Mouse (Mus musculus) heart, postnatal 10 days (tissue): ENCODE data around the gene Birc3. TPM values are rescaled to one million over a fixed set of nuclear protein-coding genes. Genes with fewer than 3 reads are reported as not detected.
A peak's percentile ranks its signal among the peaks of the same experiment; 100 is the strongest.
"Not testable (repeated sequence)": the region's sequence is repeated elsewhere in the genome, so short reads cannot be mapped to it uniquely, and the experiment has no call there.

Experiments
- DNase-seq, 2 experiments: peaks; one replicate each; pipeline ENCODE4 v3.0.0; 2021
- intact Hi-C: fragments of 180-260 bp; cut with DNase I; formaldehyde crosslinking; loops from one replicate; pipeline ENCODE4 v1.15.1; 2025
- total RNA-seq, 2 experiments: library from RNA; stranded (reverse); gene quantifications; 2 replicates each; pipeline ENCODE4 v1.2.3; 2021

Gene Birc3
- 10 to 100 TPM in 1 of 2 experiments, 1 to 10 TPM in 1; 8.5 to 12.0 TPM for total RNA-seq

GRCm38 (mm10) chr9:7872775-7873439, at the start of gene Birc3:
Birc3 (minus strand) TSS chr9:7873186.
- peak; percentile 77 to 82 for DNase-seq
- intact Hi-C loops, result loop anchor here (2.0 kb wide), 1 partner anchor 36 kb away; the partner anchor contains the start of gene Birc2

- DNase-seq, result no peak
- intact Hi-C loops, result loop anchor here (5.0 kb wide), 1 partner anchor 87 kb away; the partner anchor contains the start of gene Yap1
Observed at GRCm38 (mm10) chr9:7914925-7915324, 41.9 kb upstream of the Birc3 start.

GRCm38 (mm10) chr9:7914487-7914886, 41.5 kb upstream of the Birc3 start:
- intact Hi-C loops, result loop anchor here (5.0 kb wide), 1 partner anchor 88 kb away; the partner anchor contains the start of gene Yap1
- DNase-seq, result peak; percentile 56 to 58

- DNase-seq, result peak; percentile 8 to 21
- intact Hi-C loops, result loop anchor here (5.0 kb wide), 1 partner anchor 88 kb away; the partner anchor contains the start of gene Yap1
Observed at GRCm38 (mm10) chr9:7913953-7914352, 41.0 kb upstream of the Birc3 start.

GRCm38 (mm10) chr9:7907351-7907985, 34.5 kb upstream of the Birc3 start:
- DNase-seq, result no peak
- intact Hi-C loops, result loop anchor here (10.0 kb wide), 1 partner anchor 167 kb away; no protein-coding TSS in a partner anchor

- no peak for DNase-seq
- intact Hi-C loops, result loop anchor here (10.0 kb wide), 1 partner anchor 168 kb away; no protein-coding TSS in a partner anchor
Observed at GRCm38 (mm10) chr9:7906564-7906963, 33.6 kb upstream of the Birc3 start.

GRCm38 (mm10) chr9:7903825-7904224, 30.8 kb upstream of the Birc3 start:
- intact Hi-C loops, result loop anchor here (10.0 kb wide), 1 partner anchor 171 kb away; no protein-coding TSS in a partner anchor

GRCm38 (mm10) chr9:7903262-7903661, 30.3 kb upstream of the Birc3 start:
- no peak for DNase-seq
- intact Hi-C loops, result loop anchor here (10.0 kb wide), 1 partner anchor 172 kb away; no protein-coding TSS in a partner anchor

More at GRCm38 (mm10) chr9:7903825-7904224, 30.8 kb upstream of the Birc3 start:
- no peak for DNase-seq

- DNase-seq, result no peak
- intact Hi-C loops, result loop anchor here (10.0 kb wide), 1 partner anchor 172 kb away; no protein-coding TSS in a partner anchor
Observed at GRCm38 (mm10) chr9:7902311-7902710, 29.3 kb upstream of the Birc3 start.

GRCm38 (mm10) chr9:7900965-7901364, 28.0 kb upstream of the Birc3 start:
- no peak for DNase-seq
- intact Hi-C loops, result loop anchor here (10.0 kb wide), 1 partner anchor 174 kb away; no protein-coding TSS in a partner anchor

GRCm38 (mm10) chr9:7897502-7897901, 24.5 kb upstream of the Birc3 start:
- intact Hi-C loops, result loop anchor here (1.0 kb wide), 2 partner anchors 183 to 294 kb away; no protein-coding TSS in a partner anchor

GRCm38 (mm10) chr9:7891796-7892195, 18.8 kb upstream of the Birc3 start:
- DNase-seq, intact Hi-C loops: not testable (repeated sequence)

More at GRCm38 (mm10) chr9:7897502-7897901, 24.5 kb upstream of the Birc3 start:
- DNase-seq, result peak; percentile 74 to 84

GRCm38 (mm10) chr9:7891177-7891576, 18.2 kb upstream of the Birc3 start:
- intact Hi-C loops, result no loop called here
- DNase-seq, result no peak

GRCm38 (mm10) chr9:7884346-7884745, 11.4 kb upstream of the Birc3 start:
- no peak for DNase-seq
- intact Hi-C loops, result no loop called here

- DNase-seq, result no peak
- intact Hi-C loops, result no loop called here
Observed at GRCm38 (mm10) chr9:7882304-7882865, 9.4 kb upstream of the Birc3 start.

- intact Hi-C loops, result loop anchor here (2.0 kb wide), 1 partner anchor 37 kb away; the partner anchor contains the start of gene Birc2
- peak in 1 of 2 experiments; percentile 12 for DNase-seq
Observed at GRCm38 (mm10) chr9:7873511-7874211, 675 bp upstream of the Birc3 start.

GRCm38 (mm10) chr9:7872044-7872774, 777 bp downstream of the Birc3 start:
- intact Hi-C loops, result loop anchor here (2.0 kb wide), 1 partner anchor 35 kb away; the partner anchor contains the start of gene Birc2
- no peak for DNase-seq

- DNase-seq, result peak in 1 of 2 experiments; percentile 5
- intact Hi-C loops, result loop anchor here (2.0 kb wide), 1 partner anchor 35 kb away; the partner anchor contains the start of gene Birc2
Observed at GRCm38 (mm10) chr9:7871316-7872043, 1.5 kb downstream of the Birc3 start.
